ENCODE assay signal across 10 mouse cellular contexts in genomic region chr11:50370969-50371368, GRCm38 (mm10). TPM values are rescaled to one million over a fixed set of nuclear protein-coding genes. Genes with fewer than 3 reads are reported as not detected.
DNase-seq lines count a peak whose midpoint lies in the region; ATAC-seq lines count a peak whose summit lies in the region.
"Had no signal": no experiment of that assay in that cellular context is flagged by ENCODE, and none has a peak within 500 bp of the region (broad histone marks: within the 10 kb centered on the region; RNA-seq: fewer than 3 reads in every experiment).

No protein-coding gene starts in this region.

- peak overlapping the region; percentile 41; the same call in 1 of the 2 replicates for H3K27ac ChIP-seq in kidney, embryonic 15.5 days
- peak overlapping the region; percentile 71 for H3K27ac ChIP-seq in embryonic facial prominence, embryonic 10.5 days (replicated peaks)
- H3K27ac ChIP-seq in hindbrain, embryonic 12.5 days = peak overlapping the region; percentile 62
- peak overlapping the region; percentile 91 for H3K27ac ChIP-seq in midbrain, embryonic 13.5 days

- no peak for DNase-seq in kidney, adult 8-10 months
- DNase-seq in embryonic facial prominence, embryonic 10.5 days (ENCODE audit: low spot score) = no peak
- DNase-seq in frontal cortex, postnatal 36 days (ENCODE audit: low spot score in 2 of 2) = no peak
- DNase-seq in frontal cortex, postnatal 25 days (ENCODE audit: low spot score in 2 of 2) = no peak
- DNase-seq in spleen, postnatal 14 days (ENCODE audit: low spot score in 2 of 2) = no peak

- no peaks in the 10 kb centered on the region for H3K9me3 ChIP-seq in kidney, embryonic 15.5 days (replicated peaks)
- H3K9me3 ChIP-seq in embryonic facial prominence, embryonic 10.5 days = no peaks in the 10 kb centered on the region
- no peaks in the 10 kb centered on the region for H3K9me3 ChIP-seq in hindbrain, embryonic 12.5 days (replicated peaks)
- H3K9me3 ChIP-seq in midbrain, embryonic 13.5 days = no peaks in the 10 kb centered on the region

- H3K4me1 ChIP-seq in kidney, embryonic 15.5 days = peaks cover 10% of the 10 kb centered on the region
- H3K4me1 ChIP-seq in embryonic facial prominence, embryonic 10.5 days = peaks cover 12% of the 10 kb centered on the region
- H3K4me1 ChIP-seq in hindbrain, embryonic 12.5 days = peaks cover 9% of the 10 kb centered on the region
- H3K4me1 ChIP-seq in midbrain, embryonic 13.5 days (replicated peaks) = peaks cover 10% of the 10 kb centered on the region

- WGBS in kidney, embryonic 15.5 days = 54% methylated on average over 4 of the region's 4 CpGs
- 56% methylated on average over 4 of the region's 4 CpGs for WGBS in embryonic facial prominence, embryonic 10.5 days
- 62% methylated on average over 4 of the region's 4 CpGs for WGBS in hindbrain, embryonic 12.5 days
- WGBS in midbrain, embryonic 13.5 days = 40% methylated on average over 4 of the region's 4 CpGs

- H3K4me2 ChIP-seq in kidney, embryonic 15.5 days = peak overlapping the region; percentile 75
- H3K4me2 ChIP-seq in hindbrain, embryonic 12.5 days (replicated peaks) = peak overlapping the region; percentile 61
- H3K4me2 ChIP-seq in midbrain, embryonic 13.5 days (replicated peaks) = peak overlapping the region; percentile 59; the same call in 1 of the 2 replicates

- peak overlapping the region; percentile 59; the same call in 1 of the 2 replicates for H3K9ac ChIP-seq in kidney, embryonic 15.5 days
- no peak overlapping the region for H3K9ac ChIP-seq in hindbrain, embryonic 12.5 days
- H3K9ac ChIP-seq in midbrain, embryonic 13.5 days (replicated peaks) = no peak overlapping the region

- H3K27me3 ChIP-seq in kidney, embryonic 15.5 days = no peaks in the 10 kb centered on the region
- peaks cover 6% of the 10 kb centered on the region for H3K27me3 ChIP-seq in embryonic facial prominence, embryonic 10.5 days (replicated peaks; ENCODE audit: low read depth, poor library complexity, severe bottlenecking)
- H3K27me3 ChIP-seq in hindbrain, embryonic 12.5 days = no peaks in the 10 kb centered on the region; the same call in 1 of the 2 replicates
- H3K27me3 ChIP-seq in midbrain, embryonic 13.5 days = peaks cover 5% of the 10 kb centered on the region; the same call in 1 of the 2 replicates
- H3K27me3 ChIP-seq: Patski had no signal

- ATAC-seq in kidney, embryonic 15.5 days (replicated peaks; ENCODE audit: low FRiP score) = no peak
- ATAC-seq in hindbrain, embryonic 12.5 days (ENCODE audit: low FRiP score) = peak; percentile 49
- peak; percentile 69 for ATAC-seq in midbrain, embryonic 13.5 days
- ATAC-seq: Patski had no signal

- no peaks in the 10 kb centered on the region for H3K36me3 ChIP-seq in kidney, embryonic 15.5 days
- H3K36me3 ChIP-seq in embryonic facial prominence, embryonic 10.5 days (replicated peaks) = no peaks in the 10 kb centered on the region
- H3K36me3 ChIP-seq in hindbrain, embryonic 12.5 days = no peaks in the 10 kb centered on the region
- H3K36me3 ChIP-seq in midbrain, embryonic 13.5 days = no peaks in the 10 kb centered on the region

- H3K4me3 ChIP-seq in kidney, embryonic 15.5 days (replicated peaks) = peak overlapping the region; percentile 47
- peak overlapping the region; percentile 52 for H3K4me3 ChIP-seq in embryonic facial prominence, embryonic 10.5 days
- 0 out of 2 replicates have a peak overlapping the region, but pooled peaks have one; percentile 37 for H3K4me3 ChIP-seq in hindbrain, embryonic 12.5 days
- H3K4me3 ChIP-seq in midbrain, embryonic 13.5 days (replicated peaks) = peak overlapping the region; percentile 41; the same call in 1 of the 2 replicates

RNA-seq across cellular contexts. Expression of gene Hnrnph1, which starts 5.8 kb away (rescaled TPM):
- 498 and 501 TPM in 2 replicates for polyA plus RNA-seq in kidney, embryonic 15.5 days (2015; fragmentation: Nextera tagmentation; extraction: Ambion mirVana)
- 611 and 614 TPM in 2 replicates for polyA plus RNA-seq in embryonic facial prominence, embryonic 10.5 days (2016; fragmentation: Nextera tagmentation; extraction: Ambion mirVana)
- 623 and 641 TPM in 2 replicates for polyA plus RNA-seq in hindbrain, embryonic 12.5 days (2016; fragmentation: Nextera tagmentation; extraction: Ambion mirVana)
- polyA plus RNA-seq in midbrain, embryonic 13.5 days (2015; fragmentation: Nextera tagmentation; extraction: Ambion mirVana) = 686 and 713 TPM in 2 replicates

RNA-seq across cellular contexts. Expression of gene Cby3, which starts 16.7 kb away (rescaled TPM):
- polyA plus RNA-seq in kidney, embryonic 15.5 days (2015; fragmentation: Nextera tagmentation; extraction: Ambion mirVana) = 0.78 and 1.3 TPM in 2 replicates
- 0.52 TPM in 1 of 2 replicates, not detected in the other for polyA plus RNA-seq in embryonic facial prominence, embryonic 10.5 days (2016; fragmentation: Nextera tagmentation; extraction: Ambion mirVana)
- 0.65 TPM in 1 of 2 replicates, not detected in the other for polyA plus RNA-seq in hindbrain, embryonic 12.5 days (2016; fragmentation: Nextera tagmentation; extraction: Ambion mirVana)
- 0.40 and 0.47 TPM in 2 replicates for polyA plus RNA-seq in midbrain, embryonic 13.5 days (2015; fragmentation: Nextera tagmentation; extraction: Ambion mirVana)
- polyA plus RNA-seq: macrophage, Patski had no signal

RNA-seq across cellular contexts. Expression of gene Canx, which starts 45.5 kb away (rescaled TPM):
- 372 and 393 TPM in 2 replicates for polyA plus RNA-seq in kidney, embryonic 15.5 days (2015; fragmentation: Nextera tagmentation; extraction: Ambion mirVana)
- polyA plus RNA-seq in embryonic facial prominence, embryonic 10.5 days (2016; fragmentation: Nextera tagmentation; extraction: Ambion mirVana) = 318 and 328 TPM in 2 replicates
- polyA plus RNA-seq in hindbrain, embryonic 12.5 days (2016; fragmentation: Nextera tagmentation; extraction: Ambion mirVana) = 308 and 311 TPM in 2 replicates
- polyA plus RNA-seq in midbrain, embryonic 13.5 days (2015; fragmentation: Nextera tagmentation; extraction: Ambion mirVana) = 262 TPM in 2 replicates

RNA-seq across cellular contexts. Expression of gene Rufy1, which starts 60.0 kb away (rescaled TPM):
- 25.7 and 27.9 TPM in 2 replicates for polyA plus RNA-seq in kidney, embryonic 15.5 days (2015; fragmentation: Nextera tagmentation; extraction: Ambion mirVana)
- 21.8 and 27.0 TPM in 2 replicates for polyA plus RNA-seq in embryonic facial prominence, embryonic 10.5 days (2016; fragmentation: Nextera tagmentation; extraction: Ambion mirVana)
- polyA plus RNA-seq in hindbrain, embryonic 12.5 days (2016; fragmentation: Nextera tagmentation; extraction: Ambion mirVana) = 25.8 and 26.7 TPM in 2 replicates
- 25.0 and 27.4 TPM in 2 replicates for polyA plus RNA-seq in midbrain, embryonic 13.5 days (2015; fragmentation: Nextera tagmentation; extraction: Ambion mirVana)

Comparison
In these comparisons a context has a peak if more than half of its experiments do, and no peak if none do; other contexts are left out.
1. H3K27ac ChIP-seq: peak in every context shown above with its lines; median percentile 91 in midbrain, embryonic 13.5 days; 71 in embryonic facial prominence, embryonic 10.5 days; 62 in hindbrain, embryonic 12.5 days; 41 in kidney, embryonic 15.5 days.